Mouse (Mus musculus) heart, embryonic 11.5 days (tissue): ENCODE data around the gene Dtnb. TPM values are rescaled to one million over a fixed set of nuclear protein-coding genes. Genes with fewer than 3 reads are reported as not detected.

Experiments used
- ATAC-seq: fragments of 200-750 bp; cut with Nextera tagmentation; replicated peaks from 2 replicates; pipeline ENCODE4 v1.8.0; 2017; ENCODE audit warnings: moderate library complexity; ENCODE audit not compliant: insufficient number of reproducible peaks, low FRiP score, low TSS enrichment
- H3K27ac ChIP-seq: fragments of 300-500 bp; sonication (generic); 2 replicates; pipeline ENCODE4 v1.5.1; 2014; ENCODE audit warnings: mild to moderate bottlenecking, low read depth, low read length
- H3K27me3 ChIP-seq: fragments of 300-500 bp; sonication (generic); 2 replicates; pipeline ENCODE4 v1.6.1; 2014; ENCODE audit warnings: mild to moderate bottlenecking, low read length, mixed read lengths; ENCODE audit not compliant: control insufficient read depth, insufficient read depth
- H3K36me3 ChIP-seq: fragments of 300-500 bp; sonication (generic); 2 replicates; pipeline ENCODE4 v1.6.1; 2014; ENCODE audit warnings: mild to moderate bottlenecking, low read length, moderate library complexity, mixed read lengths; ENCODE audit not compliant: control insufficient read depth, insufficient read depth
- H3K4me1 ChIP-seq: fragments of 300-500 bp; sonication (generic); 2 replicates; pipeline ENCODE4 v1.6.1; 2014; ENCODE audit warnings: low read length; ENCODE audit not compliant: control insufficient read depth, insufficient read depth
- H3K4me2 ChIP-seq: fragments of 300-500 bp; sonication (generic); 2 replicates; pipeline ENCODE4 v1.6.1; 2014; ENCODE audit warnings: mild to moderate bottlenecking, moderate library complexity
- H3K4me3 ChIP-seq: fragments of 300-500 bp; sonication (generic); 2 replicates; pipeline ENCODE4 v1.5.1; 2014; ENCODE audit warnings: low read depth, low read length
- H3K9ac ChIP-seq: fragments of 300-500 bp; sonication (generic); 2 replicates; pipeline ENCODE4 v1.6.1; 2014; ENCODE audit warnings: mild to moderate bottlenecking, low read depth, low read length, moderate library complexity
- H3K9me3 ChIP-seq: fragments of 300-500 bp; sonication (generic); replicated peaks from 2 replicates; pipeline ENCODE4 v1.6.1; 2016; ENCODE audit warnings: low read length; ENCODE audit not compliant: control insufficient read depth
- WGBS: fragments of 180-500 bp; shearing (Covaris S2); extraction: QIAGEN DNeasy Blood & Tissue Kit; methylation state at CpG from one replicate; pipeline ENCODE4 v1.1.7; 2014; ENCODE audit not compliant: insufficient replicate concordance; 5-methylcytosine and 5-hydroxymethylcytosine counted together
- polyA plus RNA-seq: library from polyadenylated mRNA; unstranded; fragments of >200 nt; fragmentation: Nextera tagmentation; extraction: Ambion mirVana; gene quantifications from 2 replicates; pipeline ENCODE4 v1.2.1, GENCODE M21; 2014

Gene Dtnb
- polyA plus RNA-seq, 1 experiment from 2014 or later: 26.7 TPM

DNA sequence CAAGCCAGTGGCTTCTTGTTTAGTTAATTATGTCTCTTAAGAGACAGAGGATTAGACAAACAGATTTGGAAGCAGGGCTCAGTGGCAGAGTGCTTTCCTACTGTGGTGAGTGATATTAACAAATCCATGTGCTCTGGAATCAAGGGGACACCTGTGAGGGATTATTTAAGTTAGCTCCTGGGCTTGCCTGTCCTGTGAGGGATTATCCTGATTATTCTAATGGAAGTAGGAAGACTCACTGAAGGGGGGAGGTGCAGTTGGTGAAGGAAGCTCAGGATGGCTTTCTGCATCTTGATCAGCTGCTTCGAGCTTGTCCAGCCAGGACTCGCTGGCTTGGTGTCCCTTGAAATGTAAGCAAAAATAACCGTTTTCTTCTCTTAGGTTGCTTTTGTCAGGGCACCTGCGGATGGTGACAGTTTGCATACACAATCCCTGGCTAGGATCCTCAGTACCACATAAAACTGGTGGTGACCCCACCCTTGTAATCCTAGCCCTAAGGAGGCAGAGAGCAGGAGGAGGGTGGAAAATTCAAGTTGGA, 26.0 kb upstream of the Dtnb start:
- H3K4me2 ChIP-seq: no peak overlapping the region
- peaks cover 13% of the 10 kb centered on the region; the same call in 1 of the 2 replicates for H3K4me1 ChIP-seq
- no peaks in the 10 kb centered on the region for H3K27me3 ChIP-seq
- no peak for ATAC-seq
- no peak overlapping the region for H3K4me3 ChIP-seq
- WGBS: 37% methylated on average over 4 of the region's 4 CpGs
- H3K36me3 ChIP-seq: no peaks in the 10 kb centered on the region
- no peak overlapping the region for H3K9ac ChIP-seq
- H3K9me3 ChIP-seq: no peaks in the 10 kb centered on the region
- H3K27ac ChIP-seq: no peak overlapping the region

DNA sequence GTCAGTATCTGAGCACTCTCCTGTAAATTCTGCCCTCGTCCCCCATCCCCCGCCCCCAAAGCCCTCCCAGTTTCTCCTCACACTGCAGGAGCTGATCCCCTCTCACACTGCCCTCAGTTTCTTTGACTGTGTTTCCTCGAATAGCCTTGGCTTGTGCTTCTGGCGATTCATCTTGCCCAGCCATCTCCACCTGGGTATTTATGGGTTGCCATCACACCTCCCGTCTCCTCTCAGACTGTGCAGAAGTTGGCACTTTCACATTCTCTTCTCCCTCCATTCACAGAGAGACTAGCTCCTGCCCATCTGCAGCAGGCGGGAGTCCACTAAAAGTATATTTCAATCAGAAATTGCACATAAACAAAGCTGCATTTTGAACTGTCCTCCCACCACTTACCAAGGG, 25.4 kb upstream of the Dtnb start:
- H3K4me2 ChIP-seq: no peak overlapping the region
- no peak for ATAC-seq
- H3K27me3 ChIP-seq: no peaks in the 10 kb centered on the region
- no peak overlapping the region for H3K27ac ChIP-seq
- WGBS: 37% methylated on average over 6 of the region's 6 CpGs
- no peaks in the 10 kb centered on the region for H3K36me3 ChIP-seq
- H3K9ac ChIP-seq: no peak overlapping the region
- peaks cover 13% of the 10 kb centered on the region; the same call in 1 of the 2 replicates for H3K4me1 ChIP-seq
- no peaks in the 10 kb centered on the region for H3K9me3 ChIP-seq
- H3K4me3 ChIP-seq: no peak overlapping the region

DNA sequence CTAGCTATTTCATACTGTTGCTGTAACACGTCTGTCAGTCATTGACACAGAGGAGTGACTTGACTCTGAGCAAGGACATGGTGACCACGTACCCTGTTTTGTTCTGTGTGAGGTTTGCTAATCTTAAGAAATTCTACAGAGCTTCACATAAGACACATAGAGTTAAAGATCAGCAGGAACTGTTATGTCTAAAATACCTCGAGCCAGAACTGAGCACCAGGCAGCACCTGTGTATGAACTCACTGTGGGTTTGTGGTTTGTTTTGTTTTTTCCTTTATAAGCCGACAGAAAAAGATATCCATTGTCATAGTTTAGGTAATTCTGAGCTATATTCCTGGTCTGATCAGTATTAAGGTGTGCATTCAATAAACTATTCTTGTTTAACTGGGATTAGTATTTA, 24.7 kb upstream of the Dtnb start:
- H3K4me1 ChIP-seq: peaks cover 13% of the 10 kb centered on the region; the same call in 1 of the 2 replicates
- no peak for ATAC-seq
- H3K9ac ChIP-seq: no peak overlapping the region
- no peaks in the 10 kb centered on the region for H3K27me3 ChIP-seq
- 41% methylated on average over 4 of the region's 4 CpGs for WGBS
- H3K36me3 ChIP-seq: no peaks in the 10 kb centered on the region
- H3K9me3 ChIP-seq: no peaks in the 10 kb centered on the region
- H3K4me3 ChIP-seq: no peak overlapping the region
- H3K4me2 ChIP-seq: no peak overlapping the region
- H3K27ac ChIP-seq: no peak overlapping the region

DNA sequence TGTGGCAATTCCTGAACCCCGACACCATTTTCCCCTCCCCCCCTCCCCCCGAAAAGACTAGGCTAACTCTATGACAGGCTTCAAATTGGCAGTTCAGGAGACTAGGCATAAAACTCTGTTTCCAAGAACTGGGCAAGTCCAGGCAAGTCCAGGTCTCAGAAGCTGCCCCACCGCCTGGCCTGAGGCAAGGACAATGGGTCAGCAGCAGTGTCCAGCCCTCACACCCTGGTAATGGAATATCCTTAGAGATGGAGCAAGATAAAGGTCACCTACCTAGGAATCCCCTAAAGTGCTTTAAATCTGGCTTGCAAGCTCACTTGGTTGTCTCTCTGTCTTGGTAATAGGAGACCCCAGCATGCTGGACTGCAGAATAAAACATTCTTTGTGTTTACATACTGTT, 24.3 kb upstream of the Dtnb start:
- H3K4me2 ChIP-seq: no peak overlapping the region
- no peaks in the 10 kb centered on the region for H3K27me3 ChIP-seq
- WGBS: 60% methylated on average over 3 of the region's 3 CpGs
- no peaks in the 10 kb centered on the region for H3K9me3 ChIP-seq
- no peak overlapping the region for H3K27ac ChIP-seq
- H3K4me3 ChIP-seq: no peak overlapping the region
- peaks cover 13% of the 10 kb centered on the region; the same call in 1 of the 2 replicates for H3K4me1 ChIP-seq
- no peaks in the 10 kb centered on the region for H3K36me3 ChIP-seq
- no peak overlapping the region for H3K9ac ChIP-seq
- ATAC-seq: no peak

DNA sequence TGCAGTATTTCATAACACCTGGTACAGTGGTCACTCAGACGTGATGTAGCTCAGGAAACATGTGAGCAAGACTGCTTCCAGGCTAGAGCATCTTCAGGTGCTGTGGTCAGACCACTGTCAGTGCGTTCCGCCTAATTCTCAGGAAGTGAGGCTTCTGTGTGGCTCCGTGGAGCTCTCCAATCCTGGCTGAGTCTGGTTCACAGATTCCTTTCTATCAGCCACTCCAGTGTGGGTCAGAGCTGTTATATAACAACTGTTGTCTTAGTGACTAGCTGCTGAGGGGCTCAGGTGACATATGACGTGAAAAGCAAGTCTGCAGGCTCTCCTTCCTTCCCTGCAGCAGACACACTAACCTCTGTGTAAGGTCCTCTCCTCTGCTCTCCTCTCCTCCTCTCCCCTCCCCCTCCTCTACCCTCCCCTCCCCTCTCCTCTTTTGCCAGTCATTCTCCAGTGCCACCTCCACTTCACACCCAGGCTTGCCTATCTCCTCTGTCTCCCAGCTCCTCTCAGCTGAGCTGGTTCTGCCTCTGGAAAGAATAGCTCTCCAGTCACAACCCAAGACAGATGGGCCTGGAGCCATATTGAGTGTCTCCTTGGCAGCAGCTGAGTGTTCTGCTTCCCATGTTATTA, 23.5 kb upstream of the Dtnb start:
- Histone ChIP-seq H3K9me3 (no peaks in the 10 kb centered on the region), H3K4me3 (no peak overlapping the region), H3K27me3 (no peaks in the 10 kb centered on the region), H3K27ac (no peak overlapping the region), H3K4me2 (no peak overlapping the region), H3K36me3 (no peaks in the 10 kb centered on the region), H3K4me1 (peaks cover 13% of the 10 kb centered on the region; the same call in 1 of the 2 replicates), H3K9ac (no peak overlapping the region)
- no peak for ATAC-seq
- whole genome bisulfite sequencing: 25% methylated on average over 5 of the region's 5 CpGs

DNA sequence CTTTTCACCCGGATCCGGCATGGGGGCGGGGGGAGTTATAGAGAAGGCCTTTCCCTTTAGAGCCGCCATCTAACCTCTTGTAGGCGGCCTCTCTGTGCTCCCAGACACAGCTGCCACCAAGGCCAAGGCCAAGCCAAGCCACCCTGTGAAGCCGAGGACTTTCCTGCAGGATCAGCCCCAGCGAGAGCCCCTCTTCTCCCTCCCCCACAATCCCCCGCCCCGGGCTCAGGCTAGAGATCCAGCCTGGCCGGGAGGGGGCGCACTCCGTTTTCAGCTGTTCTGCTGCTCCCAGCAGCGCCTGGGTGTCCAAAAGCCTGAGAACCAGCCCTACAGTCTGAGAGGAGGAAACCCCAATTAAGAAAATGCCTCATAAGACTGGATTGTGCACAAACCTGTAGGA, 21.9 kb upstream of the Dtnb start:
- H3K4me2 ChIP-seq: peak overlapping the region; percentile 45
- no peak overlapping the region for H3K27ac ChIP-seq
- H3K4me3 ChIP-seq: 0 out of 2 replicates have a peak overlapping the region, but pooled peaks have one; percentile 14
- H3K4me1 ChIP-seq: peaks cover 13% of the 10 kb centered on the region; the same call in 1 of the 2 replicates
- H3K9ac ChIP-seq: no peak overlapping the region
- H3K27me3 ChIP-seq: no peaks in the 10 kb centered on the region
- ATAC-seq: no peak
- WGBS: 11% methylated on average over 13 of the region's 13 CpGs
- H3K36me3 ChIP-seq: no peaks in the 10 kb centered on the region
- no peaks in the 10 kb centered on the region for H3K9me3 ChIP-seq

DNA sequence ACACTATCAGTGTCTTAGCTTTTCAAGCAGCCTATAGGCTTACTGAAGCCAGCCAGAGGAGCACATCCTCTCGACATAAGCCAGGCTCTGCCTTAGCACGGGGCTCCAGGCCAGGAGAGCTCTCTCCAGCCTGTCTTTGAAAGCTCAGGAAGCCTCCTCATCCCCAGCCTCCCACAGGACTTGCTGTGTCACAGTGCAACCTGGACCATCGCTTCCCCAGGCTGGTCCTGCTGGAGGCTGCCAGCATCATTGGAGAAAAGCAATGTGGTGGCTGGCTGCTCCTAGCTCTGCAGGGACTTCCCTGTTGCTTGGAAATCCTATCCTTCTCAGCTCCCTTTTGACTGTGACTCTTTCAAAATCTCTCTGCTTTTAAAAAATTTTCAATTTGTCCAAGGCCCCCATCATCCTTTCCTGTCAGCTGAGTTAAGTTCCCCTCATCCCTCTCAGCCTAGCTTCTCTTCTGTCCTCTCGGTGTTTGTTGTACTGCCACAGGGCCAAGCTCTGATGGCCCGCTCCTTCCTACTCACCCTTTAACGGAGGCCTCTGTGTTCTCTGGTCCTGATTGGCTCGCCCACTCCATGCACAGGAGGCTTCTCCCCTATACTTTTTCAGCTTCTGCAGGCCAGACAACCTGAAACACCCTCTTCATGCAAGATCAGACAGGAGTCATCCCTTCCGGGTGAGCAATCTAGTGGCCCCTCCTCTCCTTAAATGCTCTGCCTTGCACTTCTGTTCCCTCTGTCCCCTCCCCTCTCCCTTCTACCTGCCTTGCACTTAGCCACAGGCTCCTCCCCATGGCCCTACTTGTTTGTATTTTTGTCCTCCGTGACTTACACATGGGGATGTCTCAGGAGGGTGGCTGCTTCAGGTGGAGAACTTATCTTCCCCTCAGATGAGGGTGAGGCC, 14.5 kb upstream of the Dtnb start:
- 51% methylated on average over 9 of the region's 9 CpGs for WGBS
- H3K4me1 ChIP-seq: no peaks in the 10 kb centered on the region
- no peak for ATAC-seq
- no peaks in the 10 kb centered on the region for H3K27me3 ChIP-seq
- H3K27ac ChIP-seq: no peak overlapping the region
- no peak overlapping the region for H3K9ac ChIP-seq
- no peak overlapping the region for H3K4me3 ChIP-seq
- H3K4me2 ChIP-seq: no peak overlapping the region
- no peaks in the 10 kb centered on the region for H3K9me3 ChIP-seq
- H3K36me3 ChIP-seq: no peaks in the 10 kb centered on the region

DNA sequence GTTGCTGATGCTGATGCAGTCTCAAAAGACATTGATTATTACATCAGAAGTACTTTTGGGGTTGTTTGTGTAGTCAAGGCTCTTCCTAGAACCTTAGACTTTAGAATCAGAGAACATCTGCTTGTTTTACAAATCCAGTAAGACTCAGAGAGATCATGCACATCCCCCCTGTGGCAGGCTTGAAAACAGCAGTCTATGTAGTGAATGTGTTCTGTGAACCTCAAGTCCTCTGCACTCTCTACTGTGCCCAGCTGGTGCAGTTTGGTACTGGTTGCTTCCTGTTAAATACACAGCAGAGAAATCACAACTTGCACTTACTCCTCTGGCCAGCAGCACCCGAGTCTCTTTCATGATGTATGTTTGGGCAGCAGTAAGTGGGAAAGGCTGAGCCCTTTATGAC, 11.6 kb upstream of the Dtnb start:
- 38% methylated on average over 1 of the region's 1 CpGs for WGBS
- no peak for ATAC-seq
- no peak overlapping the region for H3K4me2 ChIP-seq

More for the DNA sequence above, 11.6 kb upstream of the Dtnb start:
- Histone ChIP-seq H3K9me3 (no peaks in the 10 kb centered on the region), H3K4me1 (no peaks in the 10 kb centered on the region), H3K4me3 (no peak overlapping the region), H3K27ac (no peak overlapping the region), H3K36me3 (no peaks in the 10 kb centered on the region), H3K27me3 (no peaks in the 10 kb centered on the region), H3K9ac (no peak overlapping the region)
